Mouse (Mus musculus) megakaryocyte-erythroid progenitor cell, adult 5-6 weeks (primary cell): ENCODE measurements around the gene Arl5a. TPM values are rescaled to one million over a fixed set of nuclear protein-coding genes. Genes with fewer than 3 reads are reported as not detected.
A peak's percentile ranks its signal among the peaks of the same experiment; 100 is the strongest.

ENCODE experiments used
- ATAC-seq: replicated peaks from 2 replicates; pipeline ENCODE4 v1.8.0; 2016; ENCODE audit warnings: mild to moderate bottlenecking, inconsistent platforms; ENCODE audit not compliant: severe bottlenecking, poor library complexity, low FRiP score, low TSS enrichment
- total RNA-seq, 2 experiments: library from RNA; stranded (forward) in 1 of 2; stranded (reverse) in 1 of 2; fragments of 200-1000, 215-1000 nt in 1 of 2; fragments of >200 nt in 1 of 2; fragmentation: Nextera tagmentation in 1 of 2; gene quantifications; 2 replicates each; pipeline ENCODE4 v1.2.3; 2014 to 2017

Arl5a gene
- 23.3 and 35.2 TPM in 2 replicates for total RNA-seq (2014; fragmentation: Nextera tagmentation)
- 38.5 and 40.3 TPM in 2 replicates for total RNA-seq (2017)

DNA sequence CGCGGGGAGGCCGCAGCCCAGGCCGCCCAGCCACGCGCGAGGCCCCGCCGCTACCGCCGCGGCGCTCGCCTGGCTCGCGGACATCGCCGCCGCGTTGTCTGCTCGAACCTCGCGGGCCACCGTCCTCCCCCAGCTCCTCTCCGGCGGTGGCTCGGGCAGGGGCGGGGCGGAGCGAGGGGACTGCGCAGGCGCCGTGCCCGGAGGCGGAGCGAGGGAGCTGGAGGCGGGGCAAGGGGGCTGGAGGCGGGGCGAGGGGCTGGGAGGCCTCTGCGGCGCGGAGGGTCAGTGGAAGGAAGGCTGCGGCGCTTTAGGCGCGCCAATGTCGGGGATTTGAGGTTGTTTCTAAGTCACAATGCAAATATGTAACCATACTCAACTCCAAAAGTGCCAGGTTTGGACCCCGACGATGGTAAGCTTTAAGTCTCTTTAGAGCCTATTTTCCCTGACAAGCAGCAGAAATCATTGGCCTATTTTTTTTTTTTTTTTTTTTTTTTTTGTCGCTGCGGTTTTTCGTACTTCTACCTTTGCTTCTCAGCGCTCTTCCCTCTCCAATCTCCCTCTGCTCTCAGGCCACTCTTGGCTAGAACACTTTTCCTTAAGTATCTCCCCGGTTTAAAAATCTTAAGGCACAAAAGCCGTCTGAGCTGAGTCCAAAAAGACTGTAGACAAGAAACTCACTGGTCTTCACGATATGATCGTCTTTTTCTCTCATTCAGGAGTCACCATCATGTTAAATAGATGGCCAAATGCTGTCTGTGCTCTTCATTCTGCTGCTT lies at the start of gene Arl5a:
Arl5a (minus strand) TSS at position 155 of the 776 bp plus-strand sequence.
- peak; percentile 91 for ATAC-seq

DNA sequence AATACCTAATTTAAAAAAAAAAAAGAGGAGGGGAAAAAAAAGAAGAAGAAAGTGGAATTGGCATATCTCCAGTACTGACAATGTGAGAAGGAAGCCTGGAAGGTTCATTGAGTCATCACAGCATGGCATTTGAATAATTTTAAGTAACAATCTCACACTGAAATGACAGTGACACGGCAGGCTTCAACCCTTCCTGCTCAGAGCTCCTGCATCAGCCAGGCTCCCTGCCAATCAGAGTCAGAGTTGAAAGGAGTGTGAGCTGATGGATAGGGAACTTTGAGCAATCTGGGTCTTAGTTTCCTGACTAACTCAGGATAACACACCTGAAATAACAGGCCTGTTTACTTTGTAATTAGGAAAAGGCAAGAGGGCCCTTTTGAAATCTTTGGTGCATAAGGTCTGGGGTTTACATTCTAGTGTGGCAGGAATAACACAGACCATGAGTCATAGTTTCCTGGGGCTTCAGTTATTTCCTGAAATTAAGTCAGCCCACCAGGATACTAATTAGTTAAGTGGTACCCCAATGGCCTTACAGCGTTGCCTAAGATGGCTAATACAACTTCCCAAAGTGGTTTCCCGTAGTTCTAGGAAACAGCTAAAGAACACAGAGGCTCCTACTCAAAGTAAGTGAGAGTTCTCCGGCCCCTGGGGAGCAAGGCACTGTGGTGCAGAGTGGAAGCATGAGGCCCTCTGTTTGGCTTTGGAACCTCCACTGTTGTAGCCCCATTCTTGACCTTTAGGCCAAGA lies 47.0 kb upstream of the Arl5a start:
- ATAC-seq: no peak

- ATAC-seq: no peak
Observed at GRCm38 (mm10) chr2:52470044-52470560, 45.4 kb upstream of the Arl5a start.

- ATAC-seq: no peak
Observed at GRCm38 (mm10) chr2:52467629-52468028, 42.9 kb upstream of the Arl5a start.

DNA sequence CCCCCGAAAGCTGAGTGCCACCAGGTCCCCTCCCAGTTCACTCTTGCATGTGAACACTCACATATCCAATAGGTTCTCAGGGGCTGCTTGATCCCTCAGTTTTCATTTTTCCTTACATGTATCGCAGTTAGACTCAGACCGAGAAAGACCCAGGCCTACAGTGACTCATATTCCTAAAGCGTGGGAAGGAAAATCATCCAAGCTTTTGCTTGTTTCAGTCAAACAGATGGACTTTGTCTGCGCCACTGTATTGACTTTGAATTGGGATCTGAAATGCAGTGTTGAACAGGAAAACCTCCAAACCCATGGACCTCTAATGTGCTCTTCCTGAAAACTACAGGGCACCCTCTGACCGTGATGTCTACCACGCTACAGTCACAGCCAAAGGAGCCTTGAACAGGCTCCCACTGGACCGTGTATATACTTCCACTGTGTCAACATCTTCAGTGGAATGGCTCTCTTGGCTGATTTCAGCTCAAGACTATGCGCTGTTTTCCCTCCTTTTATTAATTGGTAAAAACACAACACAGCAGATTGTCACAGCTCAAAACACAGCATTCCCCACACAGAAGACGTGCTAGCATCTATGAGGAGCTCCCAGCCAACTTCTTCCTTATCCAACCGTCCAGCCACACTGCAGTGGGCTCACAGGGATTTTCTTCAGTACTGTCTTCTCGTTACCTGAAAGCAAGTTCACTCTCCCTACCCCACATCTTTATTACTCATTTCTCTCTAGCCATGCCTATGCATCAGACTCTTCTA lies 36.7 kb upstream of the Arl5a start:
- ATAC-seq: no peak

DNA sequence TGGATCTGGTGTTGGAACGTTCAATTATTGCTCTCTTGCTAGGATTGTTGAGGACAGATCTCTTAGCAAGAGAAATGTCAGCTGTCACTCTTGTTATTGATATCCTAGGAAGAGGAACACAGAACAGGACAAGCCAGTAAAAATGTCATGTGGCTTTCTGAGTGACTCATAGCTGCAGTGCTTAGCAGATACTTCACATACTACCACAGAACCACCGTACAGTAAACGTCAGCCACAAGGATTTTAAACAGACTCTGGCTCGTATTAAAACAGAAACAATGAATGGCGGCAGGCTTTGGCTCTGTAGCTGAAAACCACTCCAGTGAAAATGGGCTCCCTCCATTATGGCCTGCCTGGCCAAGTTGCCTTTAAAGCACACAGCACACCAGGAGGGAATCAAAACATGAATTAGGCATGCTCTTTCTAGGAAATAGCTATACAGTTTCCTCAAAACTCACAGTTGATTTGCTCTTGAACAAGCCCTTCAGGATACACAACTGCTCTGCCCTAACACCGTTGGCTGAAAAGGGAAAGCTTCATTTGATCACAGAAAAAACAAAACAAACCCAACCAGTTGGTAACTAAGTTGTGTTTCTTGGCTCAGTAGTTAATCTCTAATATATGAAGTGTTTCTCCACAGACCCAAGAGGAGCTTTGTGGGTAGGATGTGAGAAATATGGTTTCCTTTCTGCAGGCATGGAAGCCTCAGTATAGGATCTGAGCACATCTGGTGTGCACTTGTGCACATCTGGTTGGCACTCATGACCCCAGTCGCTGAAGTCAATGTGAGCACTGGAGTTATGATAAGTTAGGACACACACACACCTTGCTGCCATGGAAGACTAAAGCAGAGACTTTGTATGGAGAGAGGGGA lies 31.1 kb upstream of the Arl5a start:
- no peak for ATAC-seq

- ATAC-seq: peak; percentile 53
Observed at GRCm38 (mm10) chr2:52449818-52450217, 25.1 kb upstream of the Arl5a start.

- peak; percentile 84 for ATAC-seq
Observed at GRCm38 (mm10) chr2:52448916-52449315, 24.2 kb upstream of the Arl5a start.

GRCm38 (mm10) chr2:52446648-52447047 lies 21.9 kb upstream of the Arl5a start:
- ATAC-seq: no peak

- no peak for ATAC-seq
Observed at GRCm38 (mm10) chr2:52442125-52442524, 17.4 kb upstream of the Arl5a start.

GRCm38 (mm10) chr2:52440420-52441015 lies 15.8 kb upstream of the Arl5a start:
- ATAC-seq: no peak

DNA sequence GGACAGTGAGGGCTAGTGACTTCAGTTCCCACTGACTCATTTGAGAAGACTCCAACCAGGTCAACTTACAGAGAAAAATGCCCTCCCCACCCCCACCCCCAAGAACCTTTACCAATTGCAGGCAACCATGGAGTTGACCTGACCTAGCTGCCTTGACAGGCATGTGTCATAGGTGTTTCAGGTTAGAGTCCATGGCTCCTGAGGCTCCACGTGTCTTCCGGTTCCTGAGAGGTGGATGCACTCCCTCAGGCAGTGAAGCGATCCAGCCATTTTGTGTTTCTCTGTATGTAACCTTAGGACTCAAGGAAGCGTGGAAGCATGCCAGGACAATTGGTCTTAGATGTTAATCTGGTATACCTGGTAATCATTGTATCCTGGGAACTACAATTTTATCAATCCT lies 13.7 kb upstream of the Arl5a start:
- ATAC-seq: no peak

DNA sequence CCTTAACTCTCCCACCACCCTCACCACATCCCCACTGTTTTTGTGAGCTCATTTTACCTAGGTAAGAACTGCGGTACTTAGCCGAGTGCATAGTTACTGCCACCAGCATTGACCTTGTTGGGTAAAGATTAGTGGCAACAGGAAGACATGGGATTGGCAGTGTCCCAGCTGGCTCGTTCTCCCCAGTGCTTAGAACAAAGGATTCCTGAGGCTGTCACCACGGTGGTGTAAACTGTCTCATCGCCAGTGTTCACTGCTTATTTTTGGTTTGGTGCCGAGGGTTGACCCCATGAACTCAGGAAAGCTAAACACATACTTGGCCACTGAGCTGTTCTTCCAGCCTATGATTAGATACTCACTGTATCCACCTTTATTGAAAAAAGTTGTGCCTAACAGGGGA lies 13.3 kb upstream of the Arl5a start:
- ATAC-seq: peak; percentile 81

DNA sequence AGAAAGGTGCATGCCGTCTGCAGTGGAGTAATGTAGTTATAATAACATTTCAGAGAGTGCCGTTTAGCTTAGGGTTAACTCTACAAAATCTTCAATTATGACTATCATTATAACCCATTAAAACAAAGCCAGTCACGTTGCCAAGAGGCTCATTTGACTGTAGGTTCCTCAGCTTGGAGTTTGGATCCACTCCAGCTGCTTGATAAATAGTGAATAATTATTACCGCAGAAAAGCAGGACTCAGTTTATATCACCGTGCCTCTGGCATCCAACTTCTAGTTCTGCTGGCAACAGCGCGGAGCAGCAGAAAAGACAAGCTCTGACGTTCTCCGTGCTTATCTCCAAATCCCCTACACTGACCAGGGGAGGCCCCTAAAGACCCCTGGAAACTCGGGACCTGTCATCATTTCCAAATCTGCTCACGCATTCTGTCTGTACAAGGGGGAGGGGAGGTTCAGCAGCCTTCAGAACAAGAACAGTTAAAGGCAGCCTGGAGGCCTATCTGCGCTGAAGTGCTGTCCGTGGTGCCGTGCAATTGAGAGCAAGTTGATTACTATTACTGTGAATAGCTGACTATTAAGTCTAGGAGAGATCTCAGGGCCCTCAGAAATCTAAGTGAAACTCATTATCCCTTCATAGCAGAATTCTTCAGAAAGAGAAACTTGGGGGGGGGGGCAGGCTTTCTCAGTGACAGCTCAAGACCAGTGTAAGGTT lies 11.4 kb upstream of the Arl5a start:
- ATAC-seq: no peak

DNA sequence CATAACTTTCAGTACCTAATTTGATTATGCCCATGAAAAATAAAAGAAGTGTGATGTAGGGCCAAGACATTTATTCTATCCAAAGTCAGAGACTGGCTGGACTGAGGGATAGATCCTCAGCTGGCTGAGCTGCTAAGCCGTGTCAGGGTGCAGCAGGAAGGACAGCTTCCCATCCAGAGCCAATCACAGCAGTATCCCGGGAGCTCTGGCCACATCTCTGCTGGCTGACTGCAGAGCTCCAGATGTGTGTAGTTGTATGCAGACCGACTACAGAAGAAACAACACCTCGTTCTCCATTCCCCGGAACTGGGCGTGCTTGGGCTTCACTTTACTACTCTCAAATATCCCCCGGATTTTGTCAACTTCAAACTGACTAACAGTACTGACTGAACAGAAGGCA lies 8.7 kb upstream of the Arl5a start:
- ATAC-seq: no peak

- no peak for ATAC-seq
Observed at GRCm38 (mm10) chr2:52427383-52427782, 2.7 kb upstream of the Arl5a start.

DNA sequence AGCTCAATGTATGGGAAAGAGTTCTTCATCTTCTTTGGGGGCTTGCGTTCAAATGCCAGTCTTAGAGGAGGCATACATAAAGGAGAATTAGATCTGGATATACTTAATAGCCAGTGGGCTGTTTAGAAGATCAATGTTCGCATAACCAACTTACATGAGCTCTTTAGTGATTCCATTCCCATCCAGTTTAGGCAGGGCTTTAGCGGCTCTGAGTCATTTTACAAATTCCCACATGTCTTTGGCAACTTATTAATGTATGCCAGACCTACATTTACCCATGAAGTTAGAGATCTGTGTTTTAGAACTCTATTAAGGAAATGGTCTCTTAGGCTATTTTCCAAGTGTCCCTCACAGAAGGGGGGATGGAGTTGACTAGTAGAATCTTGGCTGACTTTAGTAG lies 1.3 kb upstream of the Arl5a start:
- no peak for ATAC-seq

DNA sequence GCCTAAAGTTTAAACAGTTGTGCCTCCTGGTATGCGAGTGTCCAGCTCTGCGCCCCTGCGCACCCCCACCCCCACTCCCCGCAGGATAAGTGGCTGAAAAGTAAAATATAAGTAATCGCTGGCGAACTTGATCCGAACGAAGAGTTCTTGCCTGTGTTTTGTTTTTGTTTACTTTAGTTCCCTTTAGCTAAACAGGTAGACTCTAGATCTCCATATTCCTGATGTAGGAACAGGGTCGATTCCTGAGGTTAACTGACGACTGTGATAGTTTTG lies 758 bp upstream of the Arl5a start:
- no peak for ATAC-seq
